Mouse (Mus musculus): ENCODE measurements at regions not wholly inside any gene's neighbourhood (a gene's known extent, or its start where the extent isn't known, plus 50 kb on each side); places are given as distances from the start of the nearest gene placed in this dataset.

DNA sequence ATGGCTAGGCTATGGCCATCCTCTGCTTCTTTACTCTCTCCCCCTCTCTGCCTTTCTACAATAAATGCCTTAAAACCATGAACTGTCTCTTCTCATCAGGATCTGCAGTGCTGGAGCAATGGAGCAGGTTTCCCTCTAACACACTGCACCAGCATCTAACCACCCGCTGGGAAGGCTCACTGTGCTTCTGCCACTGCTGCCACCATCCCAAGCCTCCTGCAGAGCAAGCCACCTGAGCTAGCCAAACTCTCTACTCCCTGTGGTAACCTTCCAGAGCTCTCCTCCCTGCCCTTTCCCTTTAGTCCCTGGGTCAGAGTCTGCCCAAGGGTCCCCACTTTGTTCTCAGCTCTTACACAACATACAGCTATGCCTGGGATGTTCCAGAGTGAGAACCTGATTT lies 107.3 kb upstream of the 4933402E13Rik start:
- peak; percentile 56; the same call in 1 of the 2 replicates for ATAC-seq (ENCODE audit: insufficient number of reproducible peaks, low FRiP score, low TSS enrichment)

DNA sequence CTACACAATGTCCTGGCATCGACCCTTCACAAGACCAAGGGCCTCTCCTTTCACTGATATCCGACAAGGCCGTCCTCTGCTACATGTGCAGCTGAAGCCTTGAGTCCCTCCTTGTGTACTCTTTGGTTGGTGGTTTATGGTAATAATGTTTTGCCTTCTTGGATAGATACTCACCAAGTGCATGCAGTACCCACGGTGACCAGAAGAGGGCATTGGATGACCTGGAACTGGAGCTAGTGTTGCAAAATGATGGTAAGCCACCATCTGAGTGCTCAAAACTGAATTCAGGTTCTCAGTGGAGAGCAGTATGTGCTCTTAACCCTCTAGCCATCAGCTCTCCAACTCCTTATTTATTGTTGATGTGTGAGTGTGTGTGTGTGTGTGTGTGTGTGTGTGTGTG lies 103.2 kb upstream of the 4933402E13Rik start:
- no peak for ATAC-seq (ENCODE audit: insufficient number of reproducible peaks, low FRiP score, low TSS enrichment)
